Mouse (Mus musculus) stomach, embryonic 15.5 days (tissue): Measurements from ENCODE around the gene Parva. TPM values are rescaled to one million over a fixed set of nuclear protein-coding genes. Genes with fewer than 3 reads are reported as not detected.

Source experiments
- ATAC-seq: fragments of 200-750 bp; cut with Nextera tagmentation; 2 replicates; pipeline ENCODE4 v1.8.0; 2017; ENCODE audit warnings: low read depth, moderate number of reproducible peaks, moderate TSS enrichment; ENCODE audit not compliant: insufficient read depth, low FRiP score
- H3K27ac ChIP-seq: fragments of 300-500 bp; sonication (generic); 2 replicates; pipeline ENCODE4 v1.5.1; 2015; ENCODE audit warnings: mild to moderate bottlenecking, inconsistent platforms
- H3K27me3 ChIP-seq: fragments of 300-500 bp; sonication (generic); replicated peaks from 2 replicates; pipeline ENCODE4 v1.6.1; 2015; ENCODE audit warnings: inconsistent platforms
- H3K36me3 ChIP-seq: fragments of 300-500 bp; sonication (generic); 2 replicates; pipeline ENCODE4 v1.6.1; 2015; ENCODE audit warnings: inconsistent platforms
- H3K4me1 ChIP-seq: fragments of 300-500 bp; sonication (generic); 2 replicates; pipeline ENCODE4 v1.6.1; 2015; ENCODE audit warnings: inconsistent platforms
- H3K4me2 ChIP-seq: fragments of 300-500 bp; sonication (generic); 2 replicates; pipeline ENCODE4 v1.6.1; 2015; ENCODE audit warnings: mild to moderate bottlenecking, inconsistent platforms
- H3K4me3 ChIP-seq: fragments of 300-500 bp; sonication (generic); replicated peaks from 2 replicates; pipeline ENCODE4 v1.5.1; 2015; ENCODE audit warnings: inconsistent platforms
- H3K9ac ChIP-seq: fragments of 300-500 bp; sonication (generic); 2 replicates; pipeline ENCODE4 v1.6.1; 2015; ENCODE audit warnings: inconsistent platforms
- H3K9me3 ChIP-seq: fragments of 300-500 bp; sonication (generic); 2 replicates; pipeline ENCODE4 v1.6.1; 2016; ENCODE audit warnings: inconsistent platforms
- WGBS: fragments of 180-500 bp; shearing (Covaris S2); methylation state at CpG from one replicate; pipeline ENCODE4 v1.1.7; 2015; 5-methylcytosine and 5-hydroxymethylcytosine counted together
- polyA plus RNA-seq: library from polyadenylated mRNA; unstranded; fragments of >200 nt; fragmentation: Nextera tagmentation; extraction: Ambion mirVana; gene quantifications from 2 replicates; pipeline ENCODE4 v1.2.1, GENCODE M21; 2015

Parva gene
- polyA plus RNA-seq, 1 experiment from 2014 or later, result 101 TPM

DNA sequence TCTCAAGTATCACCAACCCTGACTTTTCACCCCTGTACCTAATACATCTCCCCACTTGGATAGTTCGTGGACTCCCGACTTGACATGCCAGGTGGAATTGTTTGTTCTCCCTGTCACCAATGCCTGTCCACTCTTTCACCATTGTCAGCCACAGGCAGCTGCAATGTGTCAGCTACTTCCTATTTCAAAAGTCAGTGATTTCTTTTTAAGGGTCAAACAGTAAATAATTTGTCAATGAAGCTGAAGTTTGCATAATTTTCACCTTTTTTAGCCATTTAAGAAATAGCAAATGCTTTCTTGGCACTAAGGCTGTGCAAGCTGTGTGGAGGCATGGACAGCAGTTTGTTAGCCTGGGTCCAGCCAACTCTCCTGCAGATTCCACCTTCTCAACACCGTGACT is 12.5 kb downstream of the Parva start:
- 38% methylated on average over 3 of the region's 3 CpGs for WGBS
- H3K4me3 ChIP-seq, result no peak overlapping the region
- no peak for ATAC-seq
- H3K36me3 ChIP-seq, result peaks cover 8% of the 10 kb centered on the region; the same call in 1 of the 2 replicates
- H3K27me3 ChIP-seq, result no peaks in the 10 kb centered on the region
- H3K4me2 ChIP-seq, result no peak overlapping the region
- H3K9ac ChIP-seq, result no peak overlapping the region
- H3K9me3 ChIP-seq, result no peaks in the 10 kb centered on the region
- H3K4me1 ChIP-seq, result peaks cover 39% of the 10 kb centered on the region
- 0 out of 2 replicates have a peak overlapping the region, but pooled peaks have one; percentile 7 for H3K27ac ChIP-seq

DNA sequence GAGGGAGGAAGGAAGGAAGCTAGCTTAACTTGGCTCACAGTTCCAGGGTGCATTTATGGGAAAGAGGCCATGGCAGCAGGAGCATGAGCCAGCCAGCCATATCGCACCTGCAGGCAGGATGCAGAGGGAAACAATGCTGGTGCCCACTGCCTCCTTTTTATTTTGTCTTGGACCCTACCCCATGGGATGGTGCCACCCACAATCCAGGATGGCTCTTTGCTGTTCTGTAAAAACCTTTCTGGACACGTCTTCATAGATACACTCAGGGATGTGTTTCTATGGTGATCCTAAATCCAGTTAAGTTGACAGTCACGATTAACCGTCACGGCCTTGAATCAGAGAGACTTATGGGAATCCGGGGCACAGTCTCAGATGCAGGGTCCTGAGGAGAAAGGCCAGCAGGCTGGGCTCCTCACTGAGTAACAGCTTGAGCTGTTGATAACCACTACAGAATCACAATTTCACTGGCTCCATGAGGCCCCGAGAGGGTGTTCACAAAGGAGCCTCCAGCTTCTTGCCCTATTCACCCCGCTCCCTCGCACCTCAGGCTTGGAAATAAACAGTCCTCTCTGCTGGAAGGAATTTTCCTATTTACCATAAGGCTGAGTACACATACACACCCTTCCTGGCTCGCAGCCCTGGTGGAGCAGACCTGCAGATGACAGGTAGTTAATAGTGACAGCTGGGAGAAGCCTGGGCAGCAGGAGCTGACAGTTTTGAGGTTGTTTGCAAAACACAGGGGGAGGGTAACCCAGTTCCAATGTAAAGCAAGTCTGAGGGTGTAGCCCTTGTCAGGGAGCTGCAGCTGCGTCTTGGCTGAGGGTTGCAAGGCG is 17.1 kb downstream of the Parva start:
- peak overlapping the region; percentile 44 for H3K4me2 ChIP-seq
- 23% methylated on average over 12 of the region's 12 CpGs for WGBS
- H3K4me1 ChIP-seq, result peaks cover 39% of the 10 kb centered on the region
- H3K9me3 ChIP-seq, result no peaks in the 10 kb centered on the region
- 0 out of 2 replicates have a peak, but pooled peaks cover 3% of the 10 kb centered on the region for H3K36me3 ChIP-seq
- no peak overlapping the region for H3K4me3 ChIP-seq
- H3K27ac ChIP-seq, result peak overlapping the region; percentile 80
- no peaks in the 10 kb centered on the region for H3K27me3 ChIP-seq
- no peak overlapping the region for H3K9ac ChIP-seq
- ATAC-seq, result peak; percentile 91

DNA sequence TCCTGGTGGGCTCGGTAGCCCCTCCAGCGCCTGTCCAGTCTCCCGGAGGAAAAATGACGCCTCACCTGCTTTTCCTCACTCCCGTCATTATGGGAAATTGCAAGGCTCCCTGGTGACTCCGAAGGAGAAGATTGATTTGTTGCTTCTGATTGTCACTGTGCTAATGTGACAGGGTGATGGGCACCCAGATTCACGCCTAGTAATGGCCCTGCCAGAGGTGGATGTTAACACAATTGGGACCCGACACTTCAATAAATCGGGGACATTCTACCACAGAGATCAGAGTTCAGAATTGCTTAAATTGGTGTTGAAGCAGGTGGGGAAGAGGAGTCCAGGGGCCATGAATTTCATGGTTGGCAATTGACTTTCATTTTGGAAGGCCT is 17.7 kb downstream of the Parva start:
- Histone ChIP-seq H3K4me2 (peak overlapping the region; percentile 44), H3K27me3 (no peaks in the 10 kb centered on the region), H3K4me3 (no peak overlapping the region), H3K4me1 (peaks cover 36% of the 10 kb centered on the region), H3K36me3 (0 out of 2 replicates have a peak, but pooled peaks cover under 1% of the 10 kb centered on the region), H3K9me3 (no peaks in the 10 kb centered on the region), H3K27ac (peak overlapping the region; percentile 80), H3K9ac (no peak overlapping the region)
- WGBS, result 19% methylated on average over 9 of the region's 9 CpGs
- ATAC-seq, result no peak

DNA sequence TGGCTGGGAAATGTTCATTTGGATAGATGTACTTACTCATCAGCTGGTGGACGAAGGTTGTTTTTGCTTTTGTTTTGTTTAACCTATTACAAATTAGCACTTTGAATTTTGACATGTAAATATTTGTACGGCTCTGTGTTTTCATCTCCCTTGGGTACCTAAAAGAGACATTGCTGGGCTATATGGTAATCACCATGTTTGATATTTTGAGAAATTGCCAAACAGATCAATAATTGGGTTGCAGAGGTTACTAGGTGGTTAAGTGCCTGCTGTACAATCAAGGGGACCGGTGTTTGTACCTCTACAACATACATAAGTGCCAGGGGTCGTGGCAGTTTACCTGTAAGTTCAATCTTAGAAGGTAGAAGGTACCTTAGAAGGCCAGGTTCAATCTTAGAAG is 19.2 kb downstream of the Parva start:
- Histone ChIP-seq H3K4me2 (no peak overlapping the region), H3K4me1 (peaks cover 41% of the 10 kb centered on the region), H3K4me3 (no peak overlapping the region), H3K27ac (no peak overlapping the region), H3K36me3 (no peaks in the 10 kb centered on the region), H3K9me3 (no peaks in the 10 kb centered on the region), H3K9ac (no peak overlapping the region), H3K27me3 (no peaks in the 10 kb centered on the region)
- 81% methylated on average over 4 of the region's 4 CpGs for WGBS
- ATAC-seq, result no peak

DNA sequence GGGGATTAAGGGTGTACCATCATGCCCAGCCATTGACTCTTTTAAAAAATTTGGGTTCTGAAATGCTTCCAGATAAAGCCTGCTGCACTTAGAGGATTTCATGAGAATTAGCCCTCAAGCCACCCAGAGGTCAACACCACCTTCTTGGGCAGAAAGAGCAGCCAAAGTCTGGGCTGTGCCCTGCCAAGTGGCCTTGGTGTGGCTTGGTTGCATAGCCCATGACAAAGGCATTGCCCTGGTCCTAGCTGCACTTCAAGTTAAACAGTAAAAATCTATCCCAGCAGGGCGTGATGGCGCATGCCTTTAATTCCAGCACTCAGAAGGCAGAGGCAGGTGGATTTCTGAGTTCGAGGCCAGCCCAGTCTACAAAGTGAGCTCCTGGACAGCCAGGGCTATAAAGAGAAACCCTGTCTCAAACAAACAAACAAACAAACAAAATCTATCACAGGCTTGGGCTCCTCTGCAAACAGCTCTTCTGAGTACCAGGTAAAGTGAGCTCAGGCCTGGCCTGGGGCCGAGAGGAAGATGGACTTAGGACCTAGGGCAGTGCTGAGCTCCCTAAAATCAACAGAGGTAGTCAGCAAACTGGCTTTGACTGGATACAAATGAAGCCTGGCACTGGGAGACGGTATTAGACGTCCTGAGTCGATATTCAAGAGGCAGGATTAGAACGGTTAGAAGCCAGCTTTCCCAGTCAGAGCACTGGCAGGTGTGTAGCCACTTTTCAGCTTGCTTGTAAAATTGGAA is 22.8 kb downstream of the Parva start:
- Histone ChIP-seq H3K4me1 (peaks cover 31% of the 10 kb centered on the region), H3K27me3 (no peaks in the 10 kb centered on the region), H3K36me3 (no peaks in the 10 kb centered on the region), H3K27ac (no peak overlapping the region), H3K4me2 (no peak overlapping the region), H3K9me3 (no peaks in the 10 kb centered on the region), H3K4me3 (no peak overlapping the region), H3K9ac (no peak overlapping the region)
- ATAC-seq, result no peak
- 83% methylated on average over 8 of the region's 8 CpGs for WGBS

DNA sequence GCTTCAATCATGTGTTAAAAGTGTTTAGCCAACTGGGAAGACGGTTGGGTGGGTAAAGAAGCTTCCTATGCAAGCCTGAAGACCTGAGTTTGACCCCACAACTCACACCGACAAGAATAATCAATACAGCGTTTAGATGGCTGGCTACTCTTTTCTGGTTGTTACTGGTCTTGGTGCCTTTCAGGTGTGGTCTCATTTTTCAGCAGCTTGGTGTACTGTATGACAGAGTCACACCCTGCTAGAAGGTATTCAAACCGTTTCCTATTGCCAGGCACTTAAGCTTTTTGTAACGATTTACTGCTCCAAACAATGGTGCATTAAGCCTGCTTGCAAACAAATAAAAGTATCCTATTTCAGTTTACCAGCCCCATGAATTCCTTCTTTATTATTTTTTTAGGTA is 25.2 kb downstream of the Parva start:
- WGBS, result 24% methylated on average over 5 of the region's 5 CpGs
- Histone ChIP-seq H3K9me3 (no peaks in the 10 kb centered on the region), H3K4me2 (no peak overlapping the region; the same call in 1 of the 2 replicates), H3K27ac (peak overlapping the region; percentile 76), H3K9ac (no peak overlapping the region), H3K4me1 (peaks cover 38% of the 10 kb centered on the region), H3K27me3 (no peaks in the 10 kb centered on the region), H3K36me3 (no peaks in the 10 kb centered on the region), H3K4me3 (no peak overlapping the region)
- ATAC-seq, result no peak

DNA sequence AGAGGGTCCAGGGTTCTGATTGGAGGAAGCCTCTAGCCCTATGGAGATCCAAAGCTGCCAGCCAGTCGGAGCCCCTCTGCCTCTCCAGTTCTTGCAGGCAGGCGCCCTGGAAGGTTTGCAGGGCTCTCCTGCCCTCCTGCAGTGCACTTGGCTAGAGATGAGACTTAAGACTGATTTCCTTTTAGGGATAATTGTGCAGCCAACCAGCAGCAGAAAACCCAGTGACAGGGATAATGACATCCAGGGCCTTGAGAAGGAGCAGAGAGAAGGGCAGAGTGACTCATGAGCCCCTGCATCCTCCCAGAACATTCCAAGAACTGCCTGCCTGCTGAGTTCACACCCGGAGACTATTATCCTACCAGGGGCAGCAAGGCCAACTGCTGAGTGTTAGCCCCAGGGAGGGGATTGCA is 26.5 kb downstream of the Parva start:
- Histone ChIP-seq H3K4me2 (no peak overlapping the region), H3K9ac (no peak overlapping the region)
- ATAC-seq, result peak; percentile 28; the same call in 1 of the 2 replicates

DNA sequence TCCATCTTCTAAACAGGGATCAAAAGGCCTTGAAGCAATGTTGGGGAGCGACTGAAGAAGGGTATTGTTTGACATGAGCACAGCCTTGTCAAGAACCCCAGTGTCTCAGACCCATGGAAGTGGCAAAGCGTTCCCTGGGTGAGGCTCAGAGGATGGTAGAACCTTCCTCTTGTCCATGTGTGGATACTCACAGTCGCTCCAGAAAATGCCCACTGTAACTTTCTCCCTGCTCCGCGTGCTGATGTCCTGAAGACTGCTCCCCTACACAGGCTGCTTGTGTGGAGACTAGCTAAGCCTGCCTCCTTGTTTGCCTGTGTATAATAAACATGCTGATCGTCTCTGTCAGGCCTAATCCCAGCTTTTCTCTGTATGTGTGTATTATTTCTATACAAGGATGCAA is 27.1 kb downstream of the Parva start:
- no peak for ATAC-seq
- peak overlapping the region; percentile 8; the same call in 1 of the 2 replicates for H3K4me2 ChIP-seq
- peak overlapping the region; percentile 90 for H3K27ac ChIP-seq
- peaks cover 48% of the 10 kb centered on the region for H3K4me1 ChIP-seq
- no peak overlapping the region for H3K9ac ChIP-seq
- H3K27me3 ChIP-seq, result no peaks in the 10 kb centered on the region
- H3K4me3 ChIP-seq, result no peak overlapping the region
- H3K36me3 ChIP-seq, result no peaks in the 10 kb centered on the region
- 52% methylated on average over 6 of the region's 6 CpGs for WGBS
- no peaks in the 10 kb centered on the region for H3K9me3 ChIP-seq

More for the DNA sequence above, 26.5 kb downstream of the Parva start:
- H3K9me3 ChIP-seq, result no peaks in the 10 kb centered on the region
- 18% methylated on average over 3 of the region's 3 CpGs for WGBS
- H3K36me3 ChIP-seq, result no peaks in the 10 kb centered on the region
- H3K4me3 ChIP-seq, result no peak overlapping the region
- peaks cover 46% of the 10 kb centered on the region for H3K4me1 ChIP-seq
- H3K27ac ChIP-seq, result peak overlapping the region; percentile 90
- no peaks in the 10 kb centered on the region for H3K27me3 ChIP-seq

DNA sequence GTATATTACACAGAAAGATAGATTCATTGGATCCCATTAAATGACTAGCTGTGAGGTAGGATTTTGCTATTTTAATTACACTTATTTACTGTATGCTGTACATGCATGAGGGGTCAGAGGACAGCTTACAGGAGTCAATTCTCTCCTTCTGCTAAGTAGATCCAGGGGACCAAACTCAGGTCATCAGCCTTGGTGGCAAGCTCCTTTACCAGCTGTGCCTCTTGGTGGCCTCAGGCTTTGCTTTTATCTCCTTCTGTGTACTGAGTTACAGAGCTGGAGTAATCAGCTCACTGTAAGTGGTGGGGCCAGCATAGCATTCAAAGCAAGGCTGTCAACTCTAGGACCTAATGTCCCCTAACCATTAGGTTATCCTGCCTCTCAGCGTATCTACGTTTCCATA is 27.6 kb downstream of the Parva start:
- Histone ChIP-seq H3K27ac (peak overlapping the region; percentile 90), H3K27me3 (no peaks in the 10 kb centered on the region), H3K36me3 (no peaks in the 10 kb centered on the region), H3K4me1 (peaks cover 47% of the 10 kb centered on the region), H3K4me2 (no peak overlapping the region), H3K9me3 (no peaks in the 10 kb centered on the region), H3K9ac (no peak overlapping the region), H3K4me3 (no peak overlapping the region)
- 71% methylated on average over 2 of the region's 2 CpGs for WGBS
- ATAC-seq, result no peak

DNA sequence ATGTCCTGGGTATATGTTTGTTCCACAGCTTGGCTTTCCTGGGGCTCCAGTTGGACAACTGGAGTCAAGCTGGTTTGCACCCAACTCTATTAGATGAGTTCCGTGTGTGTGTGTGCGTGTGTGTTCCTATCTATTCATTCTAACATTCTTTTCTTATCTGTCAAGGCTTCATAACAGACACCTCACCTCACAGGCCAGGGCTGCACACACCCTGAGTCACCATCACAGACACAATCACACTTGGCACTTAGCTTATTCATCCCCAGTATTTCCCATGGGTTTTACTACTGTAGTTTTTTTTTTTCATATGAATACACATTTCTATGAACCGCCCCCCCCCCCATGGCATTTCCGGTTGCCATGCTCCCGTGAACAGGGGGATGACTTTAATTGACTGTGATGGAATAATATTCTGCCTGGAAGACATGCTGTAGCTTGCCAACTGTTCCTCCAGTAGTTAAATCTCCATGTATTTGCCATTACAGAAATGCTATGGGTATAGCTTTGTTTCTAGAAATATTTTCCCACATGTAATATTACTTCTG is 28.3 kb downstream of the Parva start:
- no peak overlapping the region for H3K4me2 ChIP-seq
- 72% methylated on average over 5 of the region's 5 CpGs for WGBS
- no peaks in the 10 kb centered on the region for H3K27me3 ChIP-seq
- no peaks in the 10 kb centered on the region for H3K9me3 ChIP-seq
- no peak overlapping the region for H3K9ac ChIP-seq
- peaks cover 42% of the 10 kb centered on the region for H3K4me1 ChIP-seq
- H3K36me3 ChIP-seq, result no peaks in the 10 kb centered on the region
- ATAC-seq, result no peak
- H3K27ac ChIP-seq, result peak overlapping the region; percentile 90; the same call in 1 of the 2 replicates
- no peak overlapping the region for H3K4me3 ChIP-seq

DNA sequence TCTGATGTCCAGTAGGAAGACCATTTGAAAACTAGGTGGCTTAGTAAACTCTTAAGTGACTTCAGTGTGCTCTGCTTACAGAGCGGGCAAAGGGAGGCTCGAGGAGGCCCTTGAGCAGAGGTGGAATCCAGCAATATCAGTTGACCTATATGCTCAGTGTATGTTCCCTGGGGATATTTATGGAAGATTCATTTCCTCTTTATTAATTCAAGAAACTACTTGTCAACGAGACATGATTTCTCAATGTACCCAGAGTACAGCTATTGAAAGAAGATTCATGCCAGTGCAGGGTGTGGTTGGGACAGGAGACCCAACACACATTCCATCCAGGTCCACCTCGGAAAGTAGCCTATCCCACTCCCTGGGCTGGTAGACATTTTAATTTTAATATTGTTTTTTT is 30.1 kb downstream of the Parva start:
- peaks cover 44% of the 10 kb centered on the region for H3K4me1 ChIP-seq
- no peak overlapping the region for H3K4me3 ChIP-seq
- WGBS, result 84% methylated on average over 4 of the region's 4 CpGs
- no peaks in the 10 kb centered on the region for H3K36me3 ChIP-seq
- H3K9me3 ChIP-seq, result no peaks in the 10 kb centered on the region
- H3K4me2 ChIP-seq, result no peak overlapping the region
- no peaks in the 10 kb centered on the region for H3K27me3 ChIP-seq
- no peak overlapping the region for H3K27ac ChIP-seq
- H3K9ac ChIP-seq, result no peak overlapping the region
- ATAC-seq, result no peak

DNA sequence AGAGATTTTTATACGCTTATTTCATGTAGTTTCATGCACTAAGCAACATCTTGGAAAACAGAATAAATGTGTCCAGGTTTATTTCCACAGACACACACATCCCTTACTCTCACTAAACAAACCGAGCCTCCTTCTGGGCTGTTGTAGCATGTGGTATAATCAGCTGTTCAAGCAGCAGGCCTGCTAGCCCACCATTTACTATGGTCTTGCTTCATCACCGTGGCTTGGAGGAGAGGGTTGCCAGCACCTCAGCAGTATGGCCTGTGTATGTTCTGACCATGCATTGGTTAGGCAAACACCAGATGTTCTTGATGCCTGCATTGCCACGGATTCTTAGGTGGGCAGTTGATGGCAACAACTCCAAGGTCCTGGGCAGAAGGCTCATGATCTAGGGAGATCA is 30.6 kb downstream of the Parva start:
- peaks cover 47% of the 10 kb centered on the region for H3K4me1 ChIP-seq

More for the DNA sequence above, 30.6 kb downstream of the Parva start:
- Histone ChIP-seq H3K4me3 (no peak overlapping the region), H3K27ac (peak overlapping the region; percentile 44; the same call in 1 of the 2 replicates), H3K9me3 (no peaks in the 10 kb centered on the region), H3K36me3 (no peaks in the 10 kb centered on the region), H3K27me3 (no peaks in the 10 kb centered on the region), H3K4me2 (no peak overlapping the region), H3K9ac (no peak overlapping the region)
- 87% methylated on average over 4 of the region's 4 CpGs for WGBS
- ATAC-seq, result no peak
